Mouse (Mus musculus): ENCODE results near the gene Zer1.

Zer1 gene

DNA sequence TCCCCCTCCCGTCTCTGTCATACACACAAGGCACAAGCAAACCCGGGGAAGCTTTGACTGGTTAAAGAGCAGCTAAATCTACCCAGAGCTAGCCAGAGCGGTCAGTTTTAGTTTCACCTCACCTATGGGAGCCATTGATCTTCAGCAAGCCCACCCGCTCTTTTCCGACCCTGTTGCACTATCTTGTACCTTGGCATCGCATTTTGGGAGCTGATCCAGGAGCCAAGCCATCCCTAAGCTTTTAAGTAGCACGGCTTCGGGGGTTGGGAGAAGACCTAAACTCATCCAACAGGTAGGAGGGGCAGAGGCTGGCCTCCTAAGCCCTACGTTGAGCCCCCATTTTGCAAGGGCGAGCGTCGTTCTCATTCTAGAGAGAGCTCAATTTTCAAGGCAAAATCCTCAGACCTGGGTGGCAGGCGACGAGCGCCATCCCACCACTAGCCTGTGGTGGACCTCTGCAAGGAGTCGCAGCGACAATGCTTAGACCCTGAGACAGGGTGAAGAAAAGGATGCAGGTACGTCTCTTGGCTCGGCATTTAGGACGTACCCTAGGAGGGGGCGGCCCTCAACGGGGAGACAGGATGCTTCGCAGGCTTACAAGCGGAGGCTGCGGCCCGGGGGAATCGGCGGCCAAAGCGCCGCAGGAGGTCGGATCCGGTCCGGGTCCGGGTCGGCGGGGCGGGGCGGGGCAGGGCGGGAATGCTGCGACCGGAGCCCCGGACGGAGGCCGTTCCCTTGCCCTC is 485 bp downstream of the Zer1 start:
- no peak for DNase-seq (ENCODE audit: low spot score)

DNA sequence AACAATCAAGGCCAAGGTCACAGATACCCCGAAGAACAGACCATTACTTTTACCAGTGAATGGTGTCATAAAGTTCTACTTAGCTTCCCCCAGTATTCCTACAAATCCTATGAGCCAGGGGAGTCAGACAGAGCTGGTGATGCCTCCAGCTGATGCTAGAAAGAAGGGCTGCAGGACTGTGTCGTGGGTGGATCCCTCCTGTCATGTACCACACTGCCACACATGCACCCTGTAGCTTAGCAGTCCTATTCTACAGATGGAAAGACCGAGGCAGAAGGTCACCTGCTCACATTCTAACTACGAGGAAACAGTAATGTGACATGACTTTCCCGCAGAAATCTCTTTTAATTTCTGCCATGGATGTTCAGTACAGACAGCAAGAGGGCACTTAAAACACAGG is 1.6 kb downstream of the Zer1 start:
- DNase-seq (ENCODE audit: low spot score), result no peak

DNA sequence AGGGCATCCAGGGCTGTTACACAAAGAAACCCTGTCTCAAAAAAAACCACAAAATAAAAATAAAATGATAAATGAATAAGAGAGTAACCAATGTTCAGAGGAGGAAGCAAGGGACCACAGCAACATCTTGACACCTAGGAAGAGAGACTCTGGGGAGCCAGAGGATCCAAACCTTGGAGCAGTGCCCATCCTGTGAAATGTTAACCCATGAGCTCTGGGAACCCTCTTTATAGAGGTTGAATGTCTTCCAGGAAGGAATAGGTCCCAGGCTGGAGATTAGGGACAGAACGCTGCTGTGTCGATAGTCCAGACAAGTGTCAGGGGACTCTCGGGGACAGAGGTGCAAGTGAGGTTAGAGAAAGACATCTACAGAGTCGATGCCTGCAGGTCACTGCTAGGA is 4.1 kb downstream of the Zer1 start:
- DNase-seq (ENCODE audit: low spot score), result no peak

DNA sequence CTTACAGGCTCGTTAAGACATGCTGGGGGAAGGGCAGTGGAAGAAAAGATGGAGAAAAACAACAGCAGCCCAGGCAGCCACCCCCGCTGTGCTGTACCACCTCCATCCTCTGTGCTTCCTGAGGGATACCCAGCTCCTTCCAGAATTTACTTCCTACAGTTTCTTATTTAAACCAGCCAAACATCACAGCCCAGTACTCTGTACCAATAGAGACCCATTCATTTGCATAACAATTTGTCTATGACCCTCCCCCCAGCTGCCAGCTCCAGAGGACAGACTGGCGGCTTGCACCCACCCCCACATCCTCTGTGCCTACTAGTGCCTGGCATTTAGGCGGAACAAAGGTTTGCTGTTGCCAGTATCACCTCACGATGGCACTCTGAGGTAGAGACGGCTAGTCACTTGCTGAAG is 4.7 kb downstream of the Zer1 start:
- DNase-seq (ENCODE audit: low spot score), result no peak

DNA sequence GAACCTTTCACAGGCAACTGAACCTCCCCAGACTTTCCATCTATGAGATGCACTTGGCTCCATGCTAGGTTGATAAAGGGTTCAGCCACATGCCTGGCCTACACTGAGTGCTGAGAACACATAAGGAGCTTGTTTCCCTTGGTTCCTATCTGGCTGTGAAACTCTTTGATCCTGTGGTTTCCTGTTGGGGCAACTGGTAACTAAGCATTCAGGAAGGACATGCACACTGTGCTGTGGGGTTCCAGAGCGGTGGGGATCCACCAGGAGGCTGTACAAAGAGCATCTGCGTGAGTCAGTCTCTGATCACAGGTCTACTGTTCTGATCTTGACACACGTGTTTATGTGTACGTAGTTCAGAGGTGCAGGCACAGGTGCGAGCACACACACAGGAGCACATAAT is 11.8 kb downstream of the Zer1 start:
- no peak for DNase-seq (ENCODE audit: low spot score)

DNA sequence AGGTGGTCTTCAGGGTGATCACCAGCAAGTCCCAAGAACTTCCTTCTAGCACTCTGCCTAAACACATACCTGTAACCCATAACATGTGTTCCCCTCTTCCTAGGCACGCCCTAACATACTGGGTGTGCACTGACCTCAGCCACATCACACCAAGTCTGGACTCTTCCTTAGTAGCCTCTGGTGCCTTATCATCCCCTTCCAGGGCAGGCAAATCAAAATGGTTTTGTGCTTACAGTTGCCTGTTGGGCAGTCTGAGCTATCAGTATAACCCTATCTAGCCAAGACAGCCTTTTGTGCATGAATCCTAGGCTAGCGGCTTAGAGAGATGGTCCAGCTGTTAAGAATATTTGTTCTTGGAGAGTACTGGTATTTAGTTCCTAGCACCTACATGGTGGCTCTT is 12.9 kb downstream of the Zer1 start:
- no peak for DNase-seq (ENCODE audit: low spot score)

DNA sequence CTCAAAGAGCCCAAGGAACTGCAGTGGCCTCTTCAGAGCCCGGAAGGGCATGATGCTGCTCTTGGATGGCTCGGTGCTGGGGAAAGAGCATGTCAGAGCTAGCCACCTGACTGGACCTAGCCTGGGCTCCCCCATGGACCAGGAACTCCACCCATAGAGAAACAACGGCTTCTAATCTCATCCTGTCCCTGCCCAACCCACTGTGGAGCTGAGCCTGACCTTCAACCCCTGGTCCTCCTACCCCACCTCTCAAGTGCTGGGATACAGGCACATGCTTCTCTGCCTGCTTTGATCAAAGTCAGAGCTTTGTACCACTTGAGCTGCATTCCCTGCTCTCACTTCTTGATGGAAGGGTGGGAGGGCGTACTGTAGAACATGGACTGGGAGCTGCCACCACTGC is 16.1 kb downstream of the Zer1 start:
- DNase-seq (ENCODE audit: low spot score), result no peak

DNA sequence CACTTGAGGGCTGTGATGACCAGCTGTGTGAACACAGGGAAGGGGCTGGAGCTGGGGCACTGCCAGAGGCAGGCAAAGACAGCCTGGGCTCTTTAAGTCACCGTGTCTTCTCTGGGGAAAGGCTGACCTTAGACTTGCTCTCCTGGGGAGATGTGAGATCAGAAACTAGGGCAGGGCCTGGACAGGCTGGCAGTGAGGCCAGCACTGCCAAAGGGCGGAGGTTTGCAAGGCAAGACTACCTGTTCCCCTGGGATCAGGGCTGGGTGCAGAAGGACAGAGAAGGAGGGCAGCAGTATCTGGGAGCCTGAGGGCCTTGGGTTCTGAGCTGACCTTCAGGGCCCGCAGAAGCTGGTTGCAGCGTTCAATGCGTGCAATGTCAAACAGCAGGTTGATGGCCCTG is 16.7 kb downstream of the Zer1 start:
- DNase-seq (ENCODE audit: low spot score), result no peak

DNA sequence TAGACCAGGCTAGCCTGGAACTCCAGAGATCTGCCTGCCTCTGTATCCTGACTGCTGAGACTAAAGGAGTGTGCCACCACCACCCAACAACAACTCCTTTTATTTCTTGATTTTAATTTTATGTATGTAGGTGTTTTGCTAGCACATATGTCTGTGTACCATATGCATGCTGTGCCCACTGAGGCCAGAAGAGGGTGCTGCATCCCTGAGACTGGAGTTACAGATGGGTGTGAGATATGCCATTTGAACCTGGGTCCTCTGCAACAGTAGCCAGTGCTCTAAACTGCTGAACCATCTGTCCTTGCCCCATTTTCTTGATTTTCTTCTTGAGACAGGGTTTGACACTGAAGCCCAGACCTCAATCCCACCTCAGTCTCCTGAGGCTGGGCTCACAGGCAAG is 18.0 kb downstream of the Zer1 start:
- DNase-seq (ENCODE audit: low spot score), result peak; percentile 26

DNA sequence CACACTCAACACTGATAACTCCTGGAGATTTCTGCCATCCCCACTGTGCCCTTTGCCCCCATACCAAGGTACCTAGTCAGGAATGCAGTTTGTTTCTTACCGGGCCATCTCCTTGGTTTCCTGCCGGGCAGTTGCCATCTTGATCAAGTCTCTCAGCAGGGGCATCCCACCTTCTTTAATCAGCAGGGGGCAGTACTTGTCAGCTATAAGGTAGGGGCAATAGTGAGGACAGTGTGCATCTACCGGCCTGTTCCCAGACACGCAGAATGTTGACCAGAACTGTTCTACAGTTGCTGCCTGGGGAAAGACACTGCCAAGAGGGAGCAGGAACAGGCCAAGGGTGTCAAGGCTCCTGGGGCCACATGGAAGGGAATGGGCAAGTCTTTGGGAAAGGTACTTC is 24.2 kb downstream of the Zer1 start:
- DNase-seq (ENCODE audit: low spot score), result no peak

DNA sequence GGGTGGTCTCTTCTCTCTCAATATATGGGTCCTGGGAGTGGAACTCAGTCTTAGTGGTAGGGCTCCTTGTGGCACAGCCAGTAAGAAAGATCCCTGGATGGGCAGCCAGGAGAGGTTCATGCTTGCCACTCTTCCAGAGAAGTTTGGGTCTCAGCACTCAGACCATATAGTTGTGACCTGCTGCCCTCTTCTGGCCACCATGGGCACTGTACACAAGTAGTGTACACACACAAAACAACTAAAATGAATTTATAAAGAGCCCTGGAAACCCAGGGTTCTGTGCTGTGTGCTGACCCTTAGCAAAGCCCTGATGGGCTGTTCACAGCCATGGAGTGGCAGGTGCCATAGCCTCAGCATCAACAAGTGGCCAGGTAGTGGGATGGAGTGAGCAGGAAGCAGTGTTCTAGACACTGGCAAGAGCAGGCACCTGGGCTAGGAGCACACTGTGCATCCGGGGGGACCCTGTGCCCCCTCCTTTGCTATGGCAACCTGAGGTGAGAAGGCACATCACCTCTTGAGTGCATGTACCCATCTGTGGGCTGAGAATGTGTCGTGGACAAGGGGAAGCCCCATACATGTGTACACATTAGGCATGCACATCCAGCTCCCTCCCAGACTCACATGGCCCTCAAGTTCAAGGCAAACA is 28.4 kb downstream of the Zer1 start:
- peak; percentile 52 for DNase-seq (ENCODE audit: low spot score)

DNA sequence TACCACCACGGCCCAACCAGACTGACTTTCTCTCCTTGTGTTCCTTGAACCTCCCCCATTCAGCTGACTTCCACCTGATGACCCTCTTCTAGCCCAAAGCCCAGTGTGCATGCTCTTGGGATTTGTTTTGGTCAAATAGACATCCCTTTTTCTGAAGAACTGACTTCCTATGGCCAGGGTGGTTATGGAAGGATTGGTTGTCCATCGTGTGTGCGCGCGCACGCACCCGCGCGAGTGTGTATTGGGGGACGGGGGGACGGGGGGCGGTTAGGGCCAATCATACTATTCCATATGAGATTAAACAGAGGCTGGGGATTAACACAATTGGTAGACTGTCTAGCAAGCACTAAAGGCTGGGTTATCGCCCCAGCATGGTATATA is 30.2 kb downstream of the Zer1 start:
- DNase-seq (ENCODE audit: low spot score), result peak; percentile 8

DNA sequence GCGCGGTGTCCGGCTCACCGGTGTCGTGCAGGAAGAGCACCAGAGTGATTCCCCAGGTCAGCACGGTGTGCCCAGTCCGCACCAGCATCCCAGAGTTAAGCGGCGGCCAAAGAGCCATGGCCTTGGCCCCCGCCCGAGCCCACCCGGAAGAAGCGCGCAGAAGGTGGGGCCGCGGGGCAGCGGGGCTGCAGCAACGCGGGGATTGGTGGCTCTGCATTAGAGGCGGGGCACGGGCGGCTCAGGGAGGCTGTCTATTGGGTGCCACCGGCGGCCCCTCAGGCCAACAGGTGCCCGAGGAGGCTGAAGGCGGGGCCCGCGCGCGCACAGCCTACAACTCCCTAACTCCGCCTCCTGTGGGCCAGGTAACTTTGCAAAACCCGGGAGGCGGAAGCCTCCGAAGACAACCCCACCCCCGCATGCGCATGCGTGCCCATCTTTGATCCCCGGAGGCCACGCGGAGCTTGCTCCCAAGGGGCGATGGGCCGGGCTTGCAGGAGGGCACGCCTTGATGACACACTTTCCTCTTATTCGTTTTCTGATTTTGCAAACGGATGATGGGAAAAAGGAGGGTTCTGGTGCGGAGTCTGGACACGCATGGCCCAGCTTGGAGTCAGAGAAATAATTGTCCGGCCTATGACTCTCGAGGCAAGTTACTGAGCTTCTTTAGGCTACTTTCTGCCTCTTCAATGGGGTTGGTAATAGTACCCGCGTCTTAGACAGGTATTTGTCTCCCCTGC is 30.7 kb downstream of the Zer1 start, which contains the start of gene Zdhhc12:
TSS of gene Zdhhc12 (minus strand) at position 178 of the 737 bp plus-strand sequence.
- peak; percentile 86 for DNase-seq (ENCODE audit: low spot score)

DNA sequence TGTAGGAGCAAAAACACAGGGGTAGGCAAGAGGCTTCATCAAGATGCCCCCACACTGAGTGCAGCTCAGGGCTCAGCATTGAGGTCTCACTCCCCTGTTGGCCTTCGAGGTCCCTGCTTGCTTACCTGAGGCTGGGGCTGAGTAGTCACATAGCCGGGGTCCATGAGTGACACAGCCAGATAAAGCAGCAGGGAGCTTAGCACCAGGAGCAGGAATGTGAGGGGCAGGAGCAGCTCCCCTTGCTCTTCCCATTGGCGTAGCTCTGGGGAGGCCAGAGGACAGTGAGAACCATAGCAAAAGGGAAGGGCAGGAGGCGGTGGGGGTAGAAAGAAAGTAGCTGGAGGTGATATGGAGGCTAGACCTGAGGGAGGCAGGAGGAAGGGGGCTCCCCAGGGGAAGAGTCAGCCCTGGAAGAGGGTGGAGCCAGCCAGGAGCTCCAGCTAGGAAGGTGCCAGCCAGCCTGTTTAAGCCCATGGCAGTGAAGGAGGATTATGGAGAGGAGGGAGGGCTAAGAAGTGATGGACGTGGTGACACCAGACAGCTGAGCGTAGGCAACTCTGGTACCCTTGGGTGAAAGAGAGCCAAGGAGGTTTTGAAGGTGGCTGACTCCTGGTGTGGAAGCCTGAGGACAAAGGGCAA is 32.0 kb downstream of the Zer1 start:
- no peak for DNase-seq (ENCODE audit: low spot score)

DNA sequence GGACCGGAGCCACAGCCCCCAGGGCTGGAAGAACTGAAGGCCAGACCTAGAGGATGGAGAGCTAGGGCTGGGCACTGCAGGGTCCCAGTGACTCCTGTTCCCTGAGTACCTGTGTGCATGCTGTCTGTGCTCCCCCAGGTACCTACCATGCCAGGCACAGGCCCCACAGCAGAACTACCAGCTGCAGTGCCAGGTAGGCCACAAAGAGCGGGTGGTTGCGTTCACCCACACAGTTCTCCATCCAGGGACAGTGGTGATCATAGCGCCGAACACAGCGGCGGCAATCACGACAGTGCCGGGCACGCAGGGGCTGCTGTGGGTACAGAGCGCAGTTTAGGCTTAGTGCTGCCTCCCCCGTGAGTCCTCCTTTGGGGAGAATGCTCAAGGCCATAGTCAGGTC is 32.9 kb downstream of the Zer1 start:
- no peak for DNase-seq (ENCODE audit: low spot score)

DNA sequence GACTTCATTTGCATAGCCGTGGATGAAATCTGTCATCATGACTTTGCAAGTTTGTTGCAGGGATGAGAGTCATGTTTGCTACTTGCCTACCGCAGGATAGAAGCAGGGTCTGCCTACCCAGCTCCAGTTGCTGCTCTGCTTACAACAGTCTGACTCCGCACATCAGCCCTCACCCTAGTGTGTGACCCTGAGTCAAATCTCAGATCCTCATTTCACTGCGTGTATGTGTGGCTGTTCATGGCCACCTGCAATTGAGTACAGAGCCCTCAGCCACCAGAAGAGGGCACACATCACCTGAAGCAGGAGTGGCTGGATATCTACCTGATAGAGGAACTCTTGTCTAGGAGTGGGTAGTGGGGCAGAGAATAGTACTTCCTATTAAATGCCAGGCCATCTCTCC is 37.1 kb downstream of the Zer1 start:
- DNase-seq (ENCODE audit: low spot score), result no peak

DNA sequence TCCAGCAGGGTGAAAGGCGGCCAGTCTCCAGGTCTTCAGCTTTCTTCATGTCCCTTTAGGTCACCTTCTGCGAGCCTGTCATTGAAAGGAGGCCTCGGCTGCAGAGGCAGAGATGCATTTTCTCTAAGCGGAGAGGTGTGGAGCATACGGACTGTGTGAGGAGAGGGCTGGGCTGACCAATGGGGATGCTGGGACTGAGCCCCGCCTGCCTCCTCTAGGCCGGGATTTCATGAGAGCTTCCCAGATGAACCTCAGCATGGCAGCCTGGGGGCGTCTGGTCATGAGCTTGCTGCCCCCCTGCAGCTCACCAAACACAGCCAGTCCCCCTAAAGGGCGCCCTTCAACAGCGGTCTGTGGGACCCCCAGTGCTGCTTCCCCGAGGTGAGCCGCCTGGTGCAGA is 39.8 kb downstream of the Zer1 start:
- no peak for DNase-seq (ENCODE audit: low spot score)

DNA sequence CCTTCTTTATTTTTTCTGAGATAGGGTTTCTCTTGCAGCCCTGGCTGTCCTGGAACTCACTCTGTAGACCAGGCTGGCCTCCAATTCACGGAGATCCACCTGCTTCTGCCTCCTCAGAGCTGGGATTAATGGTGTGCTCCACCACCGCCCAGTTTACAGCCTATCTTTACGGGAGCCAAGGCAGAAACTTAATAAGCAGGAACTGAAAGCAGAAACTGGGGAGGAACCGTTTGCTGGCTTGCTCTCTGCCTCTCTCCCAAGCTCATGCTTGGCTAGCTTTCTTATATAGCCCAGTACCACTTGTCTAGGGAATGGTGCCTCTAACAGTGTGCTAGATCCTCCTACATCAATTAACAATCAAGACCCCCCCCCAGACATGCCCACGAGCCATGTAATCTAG is 40.3 kb downstream of the Zer1 start:
- no peak for DNase-seq (ENCODE audit: low spot score)

DNA sequence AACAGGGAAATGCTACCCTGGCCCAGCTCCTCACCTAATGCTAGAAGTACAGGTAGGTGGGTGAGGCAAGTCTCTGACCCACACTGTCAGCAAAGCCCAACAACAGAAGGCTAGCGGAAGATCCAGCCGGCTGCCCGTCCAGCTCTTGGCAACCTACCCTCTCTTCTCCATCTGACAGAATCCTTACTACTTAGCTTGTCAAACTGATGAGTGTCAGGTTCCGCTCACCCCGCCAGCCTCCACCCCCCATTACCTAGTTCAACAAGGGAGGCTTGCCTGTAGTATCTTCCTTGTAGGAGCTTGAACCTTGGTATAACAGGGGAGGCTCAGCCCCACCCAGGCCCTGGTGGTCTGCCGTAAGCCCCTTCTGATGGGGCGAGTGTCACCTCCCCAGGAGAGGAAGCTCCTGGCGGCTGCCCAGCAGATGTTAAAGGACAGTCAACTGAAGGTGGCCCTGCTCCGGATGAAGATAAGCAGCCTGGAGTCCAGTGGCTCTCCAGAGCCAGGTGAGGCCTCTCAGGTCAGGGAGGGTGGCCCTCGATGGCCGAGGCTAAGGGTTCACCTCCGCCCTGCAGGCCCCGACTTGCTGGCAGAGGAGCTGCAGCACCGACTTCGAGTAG is 44.1 kb downstream of the Zer1 start:
- no peak for DNase-seq (ENCODE audit: low spot score)

DNA sequence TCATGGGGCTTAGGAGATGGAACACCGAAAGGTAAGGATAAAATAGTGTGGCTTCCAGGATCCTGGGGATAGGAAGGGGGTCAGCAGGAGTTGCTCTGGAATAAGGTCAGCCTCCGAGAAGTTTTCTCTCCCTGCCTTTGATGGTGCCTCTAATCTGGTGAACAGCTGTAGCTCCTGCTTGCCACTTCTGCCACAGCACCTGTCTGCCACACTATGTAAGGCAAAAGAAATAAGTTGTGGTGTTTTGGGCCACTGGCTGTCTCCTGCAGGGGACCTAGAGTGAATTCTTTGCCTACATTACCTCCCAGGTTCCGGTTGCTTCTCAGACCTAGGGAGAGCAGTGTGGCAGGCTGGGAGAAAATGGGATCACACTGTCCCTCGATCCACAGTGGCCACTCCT is 45.6 kb downstream of the Zer1 start:
- DNase-seq (ENCODE audit: low spot score), result no peak

DNA sequence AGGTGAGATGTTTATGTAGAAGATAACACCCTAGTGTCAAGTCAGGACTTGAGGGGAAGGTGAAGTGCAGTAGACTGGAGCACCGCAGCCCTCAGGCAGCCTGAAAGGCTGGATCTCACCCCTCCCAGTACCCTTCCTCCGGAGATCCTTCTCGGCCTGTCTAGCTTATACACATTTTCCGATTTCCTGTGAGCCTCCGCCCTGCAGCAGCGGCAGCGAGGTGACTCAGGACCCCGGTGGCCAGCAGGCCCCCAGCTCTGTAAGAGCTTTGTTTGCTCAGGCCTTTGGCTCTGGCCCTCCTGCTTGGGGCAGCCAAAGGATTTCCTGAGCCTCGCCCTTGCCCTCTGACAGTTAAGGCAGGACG is 46.1 kb downstream of the Zer1 start:
- DNase-seq (ENCODE audit: low spot score), result no peak

All from urinary bladder, postnatal 25 days (tissue).